Mouse (Mus musculus): ENCODE data around the gene Gnai2.

DNA sequence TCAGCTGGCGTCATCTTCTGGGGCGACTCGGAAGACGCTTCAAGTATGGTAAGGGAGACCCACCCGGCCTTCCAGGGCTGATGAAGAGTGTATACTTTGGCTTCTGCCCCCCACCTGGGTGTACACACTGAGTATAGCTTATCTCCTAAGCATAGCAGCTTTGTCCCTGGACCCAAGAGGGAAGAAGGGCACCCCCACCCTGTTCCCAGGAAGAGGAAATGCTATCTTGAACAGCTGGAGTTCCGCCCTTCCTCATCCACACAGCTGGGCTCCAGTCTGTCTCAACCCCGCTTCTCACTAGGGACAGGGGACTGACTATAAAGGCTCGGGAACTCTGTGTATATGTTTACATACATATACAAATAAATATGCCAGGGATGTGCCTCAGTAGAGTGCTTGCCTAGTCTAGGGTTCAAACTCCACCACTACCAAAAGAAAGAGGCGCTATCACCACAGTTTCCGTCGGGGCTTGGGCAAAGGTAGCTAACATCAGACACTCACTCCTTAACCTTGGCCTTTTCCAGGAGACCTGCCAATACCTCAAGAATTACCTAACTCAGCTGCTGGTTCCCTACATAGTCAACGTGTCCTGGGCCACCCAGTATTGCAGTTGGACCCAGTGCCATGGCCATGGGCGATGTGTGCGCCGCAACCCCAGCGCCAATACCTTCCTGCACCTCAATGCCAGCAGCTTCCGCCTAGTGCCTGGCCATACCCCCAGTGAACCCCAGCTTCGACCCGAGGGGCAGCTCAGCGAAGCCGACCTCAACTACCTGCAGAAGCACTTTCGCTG lies 63.4 kb downstream of the Gnai2 start:
- no peak for TF ChIP-seq POLR2A (IDR thresholded peaks at IDR 0.05; ENCODE audit: borderline replicate concordance, insufficient read depth, low read length)
- TF ChIP-seq CTCF (IDR thresholded peaks at IDR 0.05; ENCODE audit: borderline replicate concordance, insufficient read depth, low read depth, low read length), result no peak

Data from cerebellum, adult 2 months (tissue).